In genomic region chr4:31724400-31724799, GRCm38 (mm10) we compare ENCODE assay signal across 19 mouse cellular contexts.
DNase-seq lines count a peak whose midpoint lies in the region; ATAC-seq and TF ChIP-seq lines count a peak whose summit lies in the region.
"Had no signal": no experiment of that assay in that cellular context is flagged by ENCODE, and none has a peak within 500 bp of the region (broad histone marks: within the 10 kb centered on the region; RNA-seq: fewer than 3 reads in every experiment).

No protein-coding gene starts in this region.

- TF ChIP-seq POLR2A in heart, adult 2 months (IDR thresholded peaks at IDR 0.05; ENCODE audit: insufficient read depth, low read depth, low read length), result no peak

- WGBS in kidney, postnatal 0 days, result 37% methylated on average over 2 of the region's 2 CpGs
- 24% methylated on average over 2 of the region's 2 CpGs for WGBS in kidney, embryonic 16.5 days
- WGBS in limb, embryonic 11.5 days, result 46% methylated on average over 2 of the region's 2 CpGs
- 50% methylated on average over 2 of the region's 2 CpGs for WGBS in heart, adult 2 months

- no peaks in the 10 kb centered on the region for H3K27me3 ChIP-seq in kidney, postnatal 0 days (ENCODE audit: insufficient read depth, low read length)
- H3K27me3 ChIP-seq in kidney, embryonic 16.5 days (ENCODE audit: insufficient read depth, low read length), result no peaks in the 10 kb centered on the region
- no peaks in the 10 kb centered on the region for H3K27me3 ChIP-seq in limb, embryonic 11.5 days (ENCODE audit: control insufficient read depth, insufficient read depth, low read length)
- H3K27me3 ChIP-seq in heart, adult 2 months (ENCODE audit: control insufficient read depth, insufficient read depth, low read length), result no peaks in the 10 kb centered on the region
- H3K27me3 ChIP-seq: heart, embryonic 12.5 days had no signal

- no peaks in the 10 kb centered on the region for H3K36me3 ChIP-seq in kidney, postnatal 0 days (ENCODE audit: insufficient read depth, low read length)
- no peaks in the 10 kb centered on the region for H3K36me3 ChIP-seq in kidney, embryonic 16.5 days (ENCODE audit: insufficient read depth, low read length)
- H3K36me3 ChIP-seq in limb, embryonic 11.5 days (ENCODE audit: control insufficient read depth, insufficient read depth, low read length), result no peaks in the 10 kb centered on the region
- H3K36me3 ChIP-seq in heart, adult 2 months (ENCODE audit: control insufficient read depth, insufficient read depth, low read length), result no peaks in the 10 kb centered on the region
- H3K36me3 ChIP-seq: embryonic facial prominence, embryonic 12.5 days; heart, embryonic 12.5 days; hindbrain, embryonic 10.5 days had no signal

- H3K9ac ChIP-seq in kidney, postnatal 0 days (ENCODE audit: low read depth, low read length), result no peak overlapping the region
- no peak overlapping the region for H3K9ac ChIP-seq in kidney, embryonic 16.5 days (replicated peaks; ENCODE audit: low read length)
- no peak overlapping the region for H3K9ac ChIP-seq in limb, embryonic 11.5 days (ENCODE audit: low read length)
- H3K9ac ChIP-seq in heart, adult 2 months (ENCODE audit: low read depth, low read length), result no peak overlapping the region
- H3K9ac ChIP-seq: embryonic facial prominence, embryonic 12.5 days; heart, embryonic 12.5 days had no signal

- H3K27ac ChIP-seq in kidney, postnatal 0 days, result no peak overlapping the region
- H3K27ac ChIP-seq in kidney, embryonic 16.5 days (ENCODE audit: low read length), result no peak overlapping the region
- H3K27ac ChIP-seq in limb, embryonic 11.5 days (replicated peaks; ENCODE audit: low read depth, low read length), result no peak overlapping the region
- no peak overlapping the region for H3K27ac ChIP-seq in heart, adult 2 months
- H3K27ac ChIP-seq: embryonic facial prominence, embryonic 12.5 days; hindbrain, embryonic 10.5 days had no signal

- no peak overlapping the region for H3K4me3 ChIP-seq in kidney, postnatal 0 days (replicated peaks; ENCODE audit: low read depth, low read length)
- no peak overlapping the region for H3K4me3 ChIP-seq in kidney, embryonic 16.5 days (ENCODE audit: low read length)
- H3K4me3 ChIP-seq in limb, embryonic 11.5 days (ENCODE audit: low read depth, low read length), result no peak overlapping the region
- H3K4me3 ChIP-seq in heart, adult 2 months, result no peak overlapping the region
- H3K4me3 ChIP-seq: embryonic facial prominence, embryonic 12.5 days; heart, embryonic 12.5 days; hindbrain, embryonic 10.5 days had no signal

- H3K4me1 ChIP-seq in kidney, postnatal 0 days (replicated peaks; ENCODE audit: insufficient read depth, low read length), result no peaks in the 10 kb centered on the region
- H3K4me1 ChIP-seq in kidney, embryonic 16.5 days (ENCODE audit: insufficient read depth, low read length), result no peaks in the 10 kb centered on the region
- no peaks in the 10 kb centered on the region for H3K4me1 ChIP-seq in limb, embryonic 11.5 days (ENCODE audit: control insufficient read depth, insufficient read depth, low read length)
- no peaks in the 10 kb centered on the region for H3K4me1 ChIP-seq in heart, adult 2 months (ENCODE audit: control insufficient read depth, insufficient read depth, low read length)
- H3K4me1 ChIP-seq: embryonic facial prominence, embryonic 12.5 days; heart, embryonic 12.5 days had no signal

- H3K4me2 ChIP-seq in kidney, postnatal 0 days (ENCODE audit: low read length), result no peak overlapping the region
- no peak overlapping the region for H3K4me2 ChIP-seq in kidney, embryonic 16.5 days (replicated peaks; ENCODE audit: low read depth, low read length)
- H3K4me2 ChIP-seq in limb, embryonic 11.5 days (ENCODE audit: low read depth, severe bottlenecking), result no peak overlapping the region
- H3K4me2 ChIP-seq: embryonic facial prominence, embryonic 12.5 days; heart, embryonic 12.5 days had no signal

- no peak for ATAC-seq in kidney, postnatal 0 days (replicated peaks; ENCODE audit: low FRiP score, low read depth)
- no peak for ATAC-seq in kidney, embryonic 16.5 days (ENCODE audit: low FRiP score, low TSS enrichment)
- ATAC-seq in limb, embryonic 11.5 days (ENCODE audit: insufficient number of reproducible peaks, low FRiP score, low TSS enrichment, low read depth), result no peak
- ATAC-seq: activated CD4-positive, CD25-positive, alpha-beta regulatory T cell, adult 4 months; forebrain, embryonic 16.5 days; Patski had no signal

- TF ChIP-seq CTCF in kidney, postnatal 0 days (IDR thresholded peaks at IDR 0.05; ENCODE audit: low read depth), result no peak
- no peak for TF ChIP-seq CTCF in heart, adult 2 months (IDR thresholded peaks at IDR 0.05)

- intact Hi-C loops in heart, adult 2 months (cut with DNase I), result no loop called here

- peak; percentile 6 for DNase-seq in kidney, adult 18-20 months
- no peak for DNase-seq in kidney, postnatal 14 days
- DNase-seq in kidney, postnatal 0 days (ENCODE audit: low spot score), result peak; percentile 10
- peak; percentile 11 for DNase-seq in forelimb bud, embryonic 11.5 days (ENCODE audit: low read depth, low spot score)
- peak; percentile 26 for DNase-seq in limb, embryonic 11.5 days (ENCODE audit: low spot score)
- DNase-seq in heart, adult 2 months, result no peak
- no peak for DNase-seq in spleen, postnatal 36 days (ENCODE audit: low spot score in 2 of 2)
- DNase-seq: adrenal gland, postnatal 14 days; cerebellum, adult 11-12 months; cerebellum, adult 9-10 months; cerebellum, postnatal 25 days; gastrocnemius, postnatal 14 days had no signal

- H3K9me3 ChIP-seq in kidney, postnatal 0 days (replicated peaks; ENCODE audit: low read length), result no peaks in the 10 kb centered on the region
- H3K9me3 ChIP-seq in kidney, embryonic 16.5 days (ENCODE audit: low read length), result no peaks in the 10 kb centered on the region
- no peaks in the 10 kb centered on the region for H3K9me3 ChIP-seq in limb, embryonic 11.5 days (ENCODE audit: control insufficient read depth, low read length)
- H3K9me3 ChIP-seq: embryonic facial prominence, embryonic 12.5 days; heart, embryonic 12.5 days; hindbrain, embryonic 10.5 days had no signal

- no peak for TF ChIP-seq EP300 in heart, adult 2 months (IDR thresholded peaks at IDR 0.05; ENCODE audit: insufficient read depth, low read depth, low read length)

- H3K79me2 ChIP-seq in heart, adult 2 months (replicated peaks; ENCODE audit: control insufficient read depth, insufficient read depth, low read length), result no peaks in the 10 kb centered on the region

Comparison
In these comparisons a context has a peak if more than half of its experiments do, and no peak if none do; other contexts are left out.
1. DNase-seq: peak in kidney, adult 18-20 months (single experiment), kidney, postnatal 0 days (single experiment), forelimb bud, embryonic 11.5 days (single experiment) and limb, embryonic 11.5 days (single experiment); none in kidney, postnatal 14 days (single experiment), heart, adult 2 months (0 of 2) and spleen, postnatal 36 days (0 of 2).